Mouse (Mus musculus) frontal cortex, postnatal 14 days (tissue): ENCODE results near the gene Nat8f4.
"Not testable (repeated sequence)": the region's sequence is repeated elsewhere in the genome, so short reads cannot be mapped to it uniquely, and the experiment has no call there.

Experiments used
- DNase-seq, 2 experiments: peaks; one replicate each; pipeline ENCODE4 v3.0.0; 2022; ENCODE audit warnings: low spot score in 2 of 2

Nat8f4 gene

GRCm38 (mm10) chr6:85904642-85905061 lies at the start of gene Nat8f4:
Gene Nat8f4, minus strand, starts transcription at chr6:85904884.
- peak; percentile 64 to 77 for DNase-seq

GRCm38 (mm10) chr6:85948549-85948948 lies 43.9 kb upstream of the Nat8f4 start:
- DNase-seq = no peak

- DNase-seq = no peak
These were observed 37.8 kb upstream of the Nat8f4 start for GRCm38 (mm10) chr6:85942469-85942868.

- no peak for DNase-seq
These were observed 34.0 kb upstream of the Nat8f4 start for GRCm38 (mm10) chr6:85938701-85939100.

- DNase-seq = peak; percentile 65 to 77
These were observed 32.1 kb upstream of the Nat8f4 start for GRCm38 (mm10) chr6:85936508-85937465.

- no peak for DNase-seq
These were observed 31.0 kb upstream of the Nat8f4 start for GRCm38 (mm10) chr6:85935646-85936045.

- DNase-seq = no peak
These were observed 29.4 kb upstream of the Nat8f4 start for GRCm38 (mm10) chr6:85934047-85934446.

GRCm38 (mm10) chr6:85929312-85929711 lies 24.6 kb upstream of the Nat8f4 start:
- DNase-seq = no peak

GRCm38 (mm10) chr6:85927476-85928464 lies 23.1 kb upstream of the Nat8f4 start:
- no peak for DNase-seq

GRCm38 (mm10) chr6:85926709-85927108 lies 22.0 kb upstream of the Nat8f4 start:
- no peak for DNase-seq

- DNase-seq = no peak
These were observed 19.0 kb upstream of the Nat8f4 start for GRCm38 (mm10) chr6:85923643-85924042.

- no peak for DNase-seq
These were observed 14.7 kb upstream of the Nat8f4 start for GRCm38 (mm10) chr6:85919401-85919800.

- not testable (repeated sequence) for DNase-seq
These were observed 13.7 kb upstream of the Nat8f4 start for GRCm38 (mm10) chr6:85918341-85918740.

GRCm38 (mm10) chr6:85916596-85916995 lies 11.9 kb upstream of the Nat8f4 start:
- DNase-seq = no peak

GRCm38 (mm10) chr6:85915539-85916513 lies 11.1 kb upstream of the Nat8f4 start, which contains the start of gene Nat8f1:
Gene Nat8f1, minus strand, starts transcription at chr6:85915687.
- DNase-seq = peak; percentile 85

- DNase-seq = peak in 1 of 2 experiments; percentile 20
These were observed 10.5 kb upstream of the Nat8f4 start for GRCm38 (mm10) chr6:85915141-85915538.

GRCm38 (mm10) chr6:85911587-85911986 lies 6.9 kb upstream of the Nat8f4 start, which contains the start of gene Tprkb:
Gene Tprkb, plus strand, starts transcription at chr6:85911865.
- no peak for DNase-seq

- no peak for DNase-seq
These were observed 5.0 kb upstream of the Nat8f4 start for GRCm38 (mm10) chr6:85909704-85910103.

- no peak for DNase-seq
These were observed 3.7 kb upstream of the Nat8f4 start for GRCm38 (mm10) chr6:85908341-85908740.

GRCm38 (mm10) chr6:85906911-85907351 lies 2.2 kb upstream of the Nat8f4 start:
- peak; percentile 23 to 69 for DNase-seq

GRCm38 (mm10) chr6:85902303-85902702 lies 2.4 kb downstream of the Nat8f4 start:
- DNase-seq = no peak
